Mouse (Mus musculus): ENCODE results near the gene Plbd1.

- TF ChIP-seq CTCF (IDR thresholded peaks at IDR 0.05; ENCODE audit: low read depth) (no peak), EP300 (IDR thresholded peaks at IDR 0.05; ENCODE audit: low read depth) (no peak)
Measured at GRCm38 (mm10) chr6:136633154-136633553, 28.6 kb downstream of the Plbd1 start.

All from heart, postnatal 0 days (tissue).